Mouse (Mus musculus): Measurements from ENCODE around the gene Eps15.

DNA sequence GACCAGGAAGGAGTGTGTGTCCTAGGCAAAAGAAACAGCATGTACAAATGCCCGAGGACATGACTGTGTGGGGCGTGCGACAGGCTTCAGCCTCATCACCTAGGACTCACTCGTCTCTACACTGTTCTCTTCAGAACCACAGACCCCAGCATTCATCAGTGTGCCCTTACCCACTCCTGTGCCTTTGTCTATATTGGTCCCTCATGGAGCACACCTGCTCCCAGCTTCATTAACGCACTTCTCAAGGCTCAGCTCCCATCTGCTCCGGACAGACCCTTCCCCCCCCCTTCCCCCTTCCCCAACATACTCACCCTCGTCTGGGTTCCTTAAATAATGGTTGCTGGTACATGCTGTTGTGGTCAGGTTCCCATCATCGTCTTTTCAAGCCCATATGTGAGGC, 125.3 kb downstream of the Eps15 start:
- TF ChIP-seq GATA1 (IDR thresholded peaks at IDR 0.05; ENCODE audit: borderline replicate concordance, low read length) = no peak
- TF ChIP-seq FLI1 (IDR thresholded peaks at IDR 0.05; ENCODE audit: low read length) = no peak
